Mouse (Mus musculus) embryonic fibroblast, embryonic 13.5 days (primary cell): Measurements from ENCODE around the gene Atp6v1f. TPM values are rescaled to one million over a fixed set of nuclear protein-coding genes. Genes with fewer than 3 reads are reported as not detected.

Experiments used
- H3K27ac ChIP-seq: 2 replicates; pipeline ENCODE4 v1.5.1; 2012; ENCODE audit warnings: low read length, control low read depth, inconsistent platforms; ENCODE audit not compliant: insufficient read depth
- H3K4me1 ChIP-seq: 2 replicates; pipeline ENCODE4 v1.6.1; 2011; ENCODE audit warnings: low read length; ENCODE audit not compliant: control insufficient read depth, insufficient read depth
- H3K4me3 ChIP-seq: 2 replicates; pipeline ENCODE4 v1.5.1; 2011; ENCODE audit warnings: mild to moderate bottlenecking, control low read depth, low read length; ENCODE audit not compliant: insufficient read depth
- CTCF ChIP-seq: IDR thresholded peaks from 2 replicates; pipeline ENCODE4 v1.5.1; 2011; ENCODE audit warnings: mild to moderate bottlenecking, control low read depth, low read length, moderate library complexity, borderline replicate concordance; ENCODE audit not compliant: insufficient read depth
- POLR2A ChIP-seq: IDR thresholded peaks from 2 replicates; pipeline ENCODE4 v1.6.1; 2011; ENCODE audit warnings: low read depth, mild to moderate bottlenecking, control low read depth, low read length, moderate library complexity
- polyA plus RNA-seq: library from polyadenylated mRNA; stranded (reverse); fragments of >200 nt; gene quantifications from 2 replicates; pipeline ENCODE4 v1.2.4, GENCODE M21; 2011; ENCODE audit warnings: low read depth; ENCODE audit not compliant: missing spikeins, insufficient read length

Atp6v1f gene
- polyA plus RNA-seq, 1 experiment = 131 TPM

GRCm38 (mm10) chr6:29450667-29451066 is 16.9 kb upstream of the Atp6v1f start:
- no peaks in the 10 kb centered on the region for H3K4me1 ChIP-seq
- no peak overlapping the region for H3K4me3 ChIP-seq
- TF ChIP-seq POLR2A (no peak), CTCF (no peak)
- no peak overlapping the region for H3K27ac ChIP-seq

- H3K27ac ChIP-seq = no peak overlapping the region
- no peak for TF ChIP-seq POLR2A
- no peak for TF ChIP-seq CTCF
- no peaks in the 10 kb centered on the region for H3K4me1 ChIP-seq
- H3K4me3 ChIP-seq = no peak overlapping the region
These were observed 6.0 kb upstream of the Atp6v1f start for GRCm38 (mm10) chr6:29461502-29461901.

GRCm38 (mm10) chr6:29463388-29463787 is 4.1 kb upstream of the Atp6v1f start:
- Histone ChIP-seq H3K27ac (no peak overlapping the region), H3K4me1 (no peaks in the 10 kb centered on the region), H3K4me3 (no peak overlapping the region)
- TF ChIP-seq CTCF (no peak), POLR2A (no peak)

GRCm38 (mm10) chr6:29468851-29469250 is 1.3 kb downstream of the Atp6v1f start:
- Histone ChIP-seq H3K4me1 (peaks cover 5% of the 10 kb centered on the region), H3K4me3 (peak overlapping the region; percentile 61), H3K27ac (no peak overlapping the region)
- TF ChIP-seq POLR2A (no peak), CTCF (no peak)

- Histone ChIP-seq H3K4me1 (peaks cover 5% of the 10 kb centered on the region), H3K4me3 (no peak within 1 kb of the TSS), H3K27ac (no peak within 1 kb of the TSS)
- TF ChIP-seq POLR2A (no peak), CTCF (no peak)
These were observed 3.6 kb downstream of the Atp6v1f start, which contains the start of gene Atp6v1fnb for GRCm38 (mm10) chr6:29471137-29471536. Gene Atp6v1fnb, plus strand, starts transcription at chr6:29471437.

- Histone ChIP-seq H3K4me1 (peaks cover 2% of the 10 kb centered on the region; the same call in 1 of the 2 replicates), H3K4me3 (peak overlapping the region; percentile 23), H3K27ac (no peak overlapping the region)
- TF ChIP-seq POLR2A = peak; percentile 67
- no peak for TF ChIP-seq CTCF
These were observed 6.6 kb downstream of the Atp6v1f start for GRCm38 (mm10) chr6:29473941-29474691.

- TF ChIP-seq CTCF = no peak
- TF ChIP-seq POLR2A = no peak
- no peak overlapping the region for H3K27ac ChIP-seq
- no peak overlapping the region for H3K4me3 ChIP-seq
- H3K4me1 ChIP-seq = no peaks in the 10 kb centered on the region
These were observed 7.2 kb downstream of the Atp6v1f start for GRCm38 (mm10) chr6:29474736-29475135.

GRCm38 (mm10) chr6:29482691-29483090 is 15.2 kb downstream of the Atp6v1f start:
- Histone ChIP-seq H3K4me1 (no peaks in the 10 kb centered on the region), H3K27ac (no peak overlapping the region), H3K4me3 (no peak overlapping the region)
- TF ChIP-seq POLR2A (no peak), CTCF (no peak)

- Histone ChIP-seq H3K4me1 (no peaks in the 10 kb centered on the region), H3K27ac (no peak overlapping the region), H3K4me3 (no peak overlapping the region)
- TF ChIP-seq CTCF = peak; percentile 72
- TF ChIP-seq POLR2A = no peak
These were observed 17.4 kb downstream of the Atp6v1f start for GRCm38 (mm10) chr6:29484716-29485559.

GRCm38 (mm10) chr6:29485951-29486350 is 18.4 kb downstream of the Atp6v1f start:
- H3K27ac ChIP-seq = no peak overlapping the region
- no peaks in the 10 kb centered on the region for H3K4me1 ChIP-seq
- no peak overlapping the region for H3K4me3 ChIP-seq
- no peak for TF ChIP-seq POLR2A
- no peak for TF ChIP-seq CTCF
